Mouse (Mus musculus) embryonic facial prominence, embryonic 12.5 days (tissue): Measurements from ENCODE around the gene Defb20. TPM values are rescaled to one million over a fixed set of nuclear protein-coding genes. Genes with fewer than 3 reads are reported as not detected.
A peak's percentile ranks its signal among the peaks of the same experiment; 100 is the strongest.

ENCODE experiments used
- ATAC-seq: fragments of 200-750 bp; cut with Nextera tagmentation; 2 replicates; pipeline ENCODE4 v1.8.0; 2017; ENCODE audit not compliant: insufficient number of reproducible peaks, insufficient read depth, low FRiP score, low TSS enrichment
- H3K27ac ChIP-seq: fragments of 300-500 bp; sonication (generic); 2 replicates; pipeline ENCODE4 v1.5.1; 2016; ENCODE audit warnings: mild to moderate bottlenecking
- H3K27me3 ChIP-seq: fragments of 300-500 bp; sonication (generic); 2 replicates; pipeline ENCODE4 v1.6.1; 2016; ENCODE audit warnings: mild to moderate bottlenecking, moderate library complexity
- H3K36me3 ChIP-seq: fragments of 300-500 bp; sonication (generic); 2 replicates; pipeline ENCODE4 v1.6.1; 2016; ENCODE audit warnings: mild to moderate bottlenecking
- H3K4me1 ChIP-seq: fragments of 300-500 bp; sonication (generic); 2 replicates; pipeline ENCODE4 v1.6.1; 2016
- H3K4me2 ChIP-seq: fragments of 300-500 bp; sonication (generic); replicated peaks from 2 replicates; pipeline ENCODE4 v1.6.1; 2016; ENCODE audit warnings: mild to moderate bottlenecking, moderate library complexity
- H3K4me3 ChIP-seq: fragments of 300-500 bp; sonication (generic); 2 replicates; pipeline ENCODE4 v1.5.1; 2016; ENCODE audit warnings: mild to moderate bottlenecking
- H3K9ac ChIP-seq: fragments of 300-500 bp; sonication (generic); 2 replicates; pipeline ENCODE4 v1.6.1; 2016; ENCODE audit warnings: mild to moderate bottlenecking, moderate library complexity
- H3K9me3 ChIP-seq: fragments of 300-500 bp; sonication (generic); 2 replicates; pipeline ENCODE4 v1.6.1; 2016; ENCODE audit warnings: mild to moderate bottlenecking, moderate library complexity
- WGBS: fragments of 180-500 bp; shearing (Covaris S2); methylation state at CpG from one replicate; pipeline ENCODE4 v1.1.7; 2016; 5-methylcytosine and 5-hydroxymethylcytosine counted together
- polyA plus RNA-seq: library from polyadenylated mRNA; unstranded; fragments of >200 nt; fragmentation: Nextera tagmentation; extraction: Ambion mirVana; gene quantifications from 2 replicates; pipeline ENCODE4 v1.2.1, GENCODE M21; 2016

Defb20 gene
- polyA plus RNA-seq, 1 experiment from 2014 or later = not detected

GRCm38 (mm10) chr2:152452101-152452781 lies 24.6 kb upstream of the Defb20 start:
- H3K4me3 ChIP-seq = no peak overlapping the region
- peak; percentile 22; the same call in 1 of the 2 replicates for ATAC-seq
- no peaks in the 10 kb centered on the region for H3K36me3 ChIP-seq
- no peak overlapping the region for H3K9ac ChIP-seq
- WGBS = 75% methylated on average over 4 of the region's 4 CpGs
- no peak overlapping the region for H3K4me2 ChIP-seq
- no peaks in the 10 kb centered on the region for H3K9me3 ChIP-seq
- no peaks in the 10 kb centered on the region for H3K27me3 ChIP-seq
- peaks cover 11% of the 10 kb centered on the region for H3K4me1 ChIP-seq
- no peak overlapping the region for H3K27ac ChIP-seq

- H3K4me2 ChIP-seq = no peak overlapping the region
- H3K9ac ChIP-seq = no peak overlapping the region
- H3K4me3 ChIP-seq = no peak overlapping the region
- no peaks in the 10 kb centered on the region for H3K9me3 ChIP-seq
- 52% methylated on average over 13 of the region's 13 CpGs for WGBS
- H3K36me3 ChIP-seq = no peaks in the 10 kb centered on the region
- H3K27me3 ChIP-seq = no peaks in the 10 kb centered on the region
- H3K27ac ChIP-seq = no peak overlapping the region
- H3K4me1 ChIP-seq = no peaks in the 10 kb centered on the region
- ATAC-seq = no peak
Measured at GRCm38 (mm10) chr2:152459241-152459640, 17.6 kb upstream of the Defb20 start.

GRCm38 (mm10) chr2:152464570-152465150 lies 12.2 kb upstream of the Defb20 start, which contains the start of gene Defb23:
Defb23 (minus strand) TSS chr2:152464620.
- no peak within 1 kb of the TSS for H3K4me3 ChIP-seq
- no peaks in the 10 kb centered on the region for H3K4me1 ChIP-seq
- 84% methylated on average over 3 of the region's 3 CpGs for WGBS
- H3K27me3 ChIP-seq = no peaks in the 10 kb centered on the region
- no peaks in the 10 kb centered on the region for H3K36me3 ChIP-seq
- no peak within 1 kb of the TSS for H3K27ac ChIP-seq
- no peak within 1 kb of the TSS for H3K4me2 ChIP-seq
- no peaks in the 10 kb centered on the region for H3K9me3 ChIP-seq
- no peak within 1 kb of the TSS for H3K9ac ChIP-seq
- no peak for ATAC-seq

GRCm38 (mm10) chr2:152470973-152471372 lies 5.9 kb upstream of the Defb20 start:
- Histone ChIP-seq H3K9ac (no peak overlapping the region), H3K4me2 (no peak overlapping the region), H3K4me3 (no peak overlapping the region), H3K27me3 (no peaks in the 10 kb centered on the region), H3K36me3 (no peaks in the 10 kb centered on the region), H3K4me1 (no peaks in the 10 kb centered on the region), H3K27ac (no peak overlapping the region), H3K9me3 (no peaks in the 10 kb centered on the region)
- 33% methylated on average over 7 of the region's 7 CpGs for WGBS
- ATAC-seq = no peak

GRCm38 (mm10) chr2:152472434-152472833 lies 4.4 kb upstream of the Defb20 start:
- Histone ChIP-seq H3K27me3 (no peaks in the 10 kb centered on the region), H3K4me3 (no peak overlapping the region), H3K36me3 (no peaks in the 10 kb centered on the region), H3K9me3 (no peaks in the 10 kb centered on the region), H3K9ac (no peak overlapping the region), H3K4me2 (no peak overlapping the region), H3K4me1 (no peaks in the 10 kb centered on the region), H3K27ac (no peak overlapping the region)
- 34% methylated on average over 3 of the region's 3 CpGs for WGBS
- no peak for ATAC-seq

GRCm38 (mm10) chr2:152480881-152481280 lies 4.0 kb downstream of the Defb20 start:
- no peak overlapping the region for H3K4me2 ChIP-seq
- H3K9me3 ChIP-seq = no peaks in the 10 kb centered on the region
- H3K36me3 ChIP-seq = no peaks in the 10 kb centered on the region
- no peaks in the 10 kb centered on the region for H3K27me3 ChIP-seq
- no peak overlapping the region for H3K9ac ChIP-seq
- no peak overlapping the region for H3K27ac ChIP-seq
- ATAC-seq = no peak
- WGBS = 83% methylated on average over 3 of the region's 3 CpGs
- no peak overlapping the region for H3K4me3 ChIP-seq
- H3K4me1 ChIP-seq = no peaks in the 10 kb centered on the region

GRCm38 (mm10) chr2:152481726-152482125 lies 4.9 kb downstream of the Defb20 start:
- H3K36me3 ChIP-seq = no peaks in the 10 kb centered on the region
- no peak overlapping the region for H3K4me3 ChIP-seq
- H3K4me1 ChIP-seq = no peaks in the 10 kb centered on the region
- no peaks in the 10 kb centered on the region for H3K9me3 ChIP-seq
- WGBS = 80% methylated on average over 7 of the region's 7 CpGs
- no peak overlapping the region for H3K27ac ChIP-seq
- no peak for ATAC-seq
- no peaks in the 10 kb centered on the region for H3K27me3 ChIP-seq
- no peak overlapping the region for H3K4me2 ChIP-seq
- no peak overlapping the region for H3K9ac ChIP-seq

GRCm38 (mm10) chr2:152487024-152487423 lies 10.2 kb downstream of the Defb20 start:
- no peak overlapping the region for H3K4me3 ChIP-seq
- no peaks in the 10 kb centered on the region for H3K27me3 ChIP-seq
- no peak overlapping the region for H3K4me2 ChIP-seq
- WGBS = 76% methylated on average over 2 of the region's 2 CpGs
- no peaks in the 10 kb centered on the region for H3K36me3 ChIP-seq
- H3K9me3 ChIP-seq = no peaks in the 10 kb centered on the region
- no peak overlapping the region for H3K9ac ChIP-seq
- ATAC-seq = no peak
- no peaks in the 10 kb centered on the region for H3K4me1 ChIP-seq
- no peak overlapping the region for H3K27ac ChIP-seq

GRCm38 (mm10) chr2:152490038-152490437 lies 13.2 kb downstream of the Defb20 start, which contains the start of gene Defb22:
Defb22 (minus strand) TSS chr2:152490138.
- Histone ChIP-seq H3K9me3 (no peaks in the 10 kb centered on the region), H3K4me3 (no peak within 1 kb of the TSS), H3K4me2 (no peak within 1 kb of the TSS), H3K27ac (no peak within 1 kb of the TSS), H3K27me3 (no peaks in the 10 kb centered on the region), H3K9ac (no peak within 1 kb of the TSS), H3K36me3 (no peaks in the 10 kb centered on the region), H3K4me1 (no peaks in the 10 kb centered on the region)
- ATAC-seq = no peak

- Histone ChIP-seq H3K36me3 (no peaks in the 10 kb centered on the region), H3K9me3 (no peaks in the 10 kb centered on the region), H3K4me3 (no peak overlapping the region), H3K27me3 (no peaks in the 10 kb centered on the region), H3K27ac (no peak overlapping the region), H3K4me1 (no peaks in the 10 kb centered on the region), H3K9ac (no peak overlapping the region), H3K4me2 (no peak overlapping the region)
- ATAC-seq = no peak
- WGBS = 68% methylated on average over 6 of the region's 6 CpGs
Measured at GRCm38 (mm10) chr2:152493151-152493550, 16.3 kb downstream of the Defb20 start.

- no peaks in the 10 kb centered on the region for H3K9me3 ChIP-seq
- no peaks in the 10 kb centered on the region for H3K36me3 ChIP-seq
- no peak overlapping the region for H3K4me2 ChIP-seq
- H3K27me3 ChIP-seq = no peaks in the 10 kb centered on the region
- 79% methylated on average over 6 of the region's 6 CpGs for WGBS
- H3K4me1 ChIP-seq = no peaks in the 10 kb centered on the region
- H3K4me3 ChIP-seq = no peak overlapping the region
- H3K9ac ChIP-seq = no peak overlapping the region
- no peak for ATAC-seq
- H3K27ac ChIP-seq = no peak overlapping the region
Measured at GRCm38 (mm10) chr2:152498020-152498419, 21.2 kb downstream of the Defb20 start.

- Histone ChIP-seq H3K4me3 (no peak overlapping the region), H3K27me3 (no peaks in the 10 kb centered on the region), H3K4me1 (no peaks in the 10 kb centered on the region), H3K27ac (no peak overlapping the region), H3K4me2 (no peak overlapping the region), H3K9ac (no peak overlapping the region), H3K36me3 (no peaks in the 10 kb centered on the region), H3K9me3 (no peaks in the 10 kb centered on the region)
- WGBS = 76% methylated on average over 7 of the region's 7 CpGs
- no peak for ATAC-seq
Measured at GRCm38 (mm10) chr2:152500204-152500862, 23.5 kb downstream of the Defb20 start.
